In the genomic region with DNA sequence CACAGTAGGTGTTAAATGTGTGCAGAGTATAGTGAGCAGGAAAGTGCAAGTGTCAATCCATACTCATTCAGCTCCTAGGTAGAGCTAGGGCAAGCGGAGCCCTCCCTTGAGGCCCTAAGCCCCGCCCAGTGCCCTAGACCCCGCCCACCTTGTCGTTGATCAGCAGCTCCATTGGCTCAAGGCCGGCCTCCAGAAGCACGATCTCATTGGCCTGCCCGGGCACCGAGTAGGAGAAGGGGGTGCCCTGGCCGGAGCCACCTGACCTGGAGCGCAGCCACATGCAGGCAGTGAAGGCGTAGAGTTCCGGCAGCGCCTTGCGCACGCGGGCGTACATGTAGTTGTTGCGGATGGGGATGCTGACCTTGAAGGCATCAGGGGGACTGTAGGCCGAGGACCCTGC, we compare ENCODE assay signal across 10 mouse cellular contexts. TPM values are rescaled to one million over a fixed set of nuclear protein-coding genes. Genes with fewer than 3 reads are reported as not detected.
A peak's percentile ranks its signal among the peaks of the same experiment; 100 is the strongest.
DNase-seq lines count a peak whose midpoint lies in the region; ATAC-seq lines count a peak whose summit lies in the region.
"Had no signal": no experiment of that assay in that cellular context is flagged by ENCODE, and none has a peak within 500 bp of the region (broad histone marks: within the 10 kb centered on the region; RNA-seq: fewer than 3 reads in every experiment).

No protein-coding gene starts in this region.

- no peak overlapping the region for H3K27ac ChIP-seq in forebrain, embryonic 10.5 days
- no peak overlapping the region for H3K27ac ChIP-seq in forebrain, embryonic 15.5 days (replicated peaks)

- DNase-seq in forebrain, embryonic 10.5 days (ENCODE audit: extremely low spot score, low spot score) = peak; percentile 52
- DNase-seq in lung, postnatal 4 days = peak; percentile 27 to 36
- DNase-seq in lung, postnatal 14 days = no peak
- peak; percentile 60 for DNase-seq in embryo, embryonic 11 days
- peak; percentile 61 for DNase-seq in retina, embryonic 14.5 days (ENCODE audit: low spot score)
- no peak for DNase-seq in natural killer cell, adult 2 months (ENCODE audit: low spot score in 2 of 2)
- DNase-seq in spleen, adult 18-20 months = no peak
- DNase-seq: adrenal gland, postnatal 25 days had no signal

- H3K4me1 ChIP-seq in forebrain, embryonic 10.5 days = peaks cover 27% of the 10 kb centered on the region
- peaks cover 3% of the 10 kb centered on the region; the same call in 1 of the 2 replicates for H3K4me1 ChIP-seq in forebrain, embryonic 15.5 days

- no peaks in the 10 kb centered on the region for H3K36me3 ChIP-seq in forebrain, embryonic 10.5 days (replicated peaks)
- no peaks in the 10 kb centered on the region for H3K36me3 ChIP-seq in forebrain, embryonic 15.5 days

- no peak for ATAC-seq in forebrain, embryonic 15.5 days (replicated peaks)

- H3K4me2 ChIP-seq in forebrain, embryonic 15.5 days (replicated peaks) = no peak overlapping the region

- peak overlapping the region; percentile 36 for H3K4me3 ChIP-seq in forebrain, embryonic 10.5 days
- H3K4me3 ChIP-seq in forebrain, embryonic 15.5 days = no peak overlapping the region
- H3K4me3 ChIP-seq: erythroblast, embryonic 14.5 days had no signal

- H3K9ac ChIP-seq in forebrain, embryonic 15.5 days (replicated peaks) = no peak overlapping the region

- H3K27me3 ChIP-seq in forebrain, embryonic 10.5 days (ENCODE audit: poor library complexity, severe bottlenecking) = peaks cover 32% of the 10 kb centered on the region
- H3K27me3 ChIP-seq in forebrain, embryonic 15.5 days = no peaks in the 10 kb centered on the region

- WGBS in forebrain, embryonic 10.5 days = 20% methylated on average over 19 of the region's 19 CpGs
- 17% methylated on average over 19 of the region's 19 CpGs for WGBS in forebrain, embryonic 15.5 days

- no peaks in the 10 kb centered on the region for H3K9me3 ChIP-seq in forebrain, embryonic 10.5 days
- no peaks in the 10 kb centered on the region for H3K9me3 ChIP-seq in forebrain, embryonic 15.5 days

RNA-seq across cellular contexts. Expression of a gene that starts 12.1 kb away (rescaled TPM):
- 1.6 and 1.7 TPM in 2 replicates for polyA plus RNA-seq in forebrain, embryonic 10.5 days (2016; fragmentation: Nextera tagmentation; extraction: Ambion mirVana)
- polyA plus RNA-seq in forebrain, embryonic 15.5 days (2015; fragmentation: Nextera tagmentation; extraction: Ambion mirVana) = 19.4 and 19.5 TPM in 2 replicates
- polyA plus RNA-seq: erythroblast, embryonic 14.5 days had no signal

RNA-seq across cellular contexts. Expression of a gene that starts 14.8 kb away (rescaled TPM):
- polyA plus RNA-seq in forebrain, embryonic 10.5 days (2016; fragmentation: Nextera tagmentation; extraction: Ambion mirVana) = 63.3 and 70.8 TPM in 2 replicates
- 94.8 and 99.9 TPM in 2 replicates for polyA plus RNA-seq in forebrain, embryonic 15.5 days (2015; fragmentation: Nextera tagmentation; extraction: Ambion mirVana)

RNA-seq across cellular contexts. Expression of a gene that starts 41.6 kb away (rescaled TPM):
- polyA plus RNA-seq in forebrain, embryonic 10.5 days (2016; fragmentation: Nextera tagmentation; extraction: Ambion mirVana) = not detected in 2 replicates
- 0.46 TPM in 1 of 2 replicates, not detected in the other for polyA plus RNA-seq in forebrain, embryonic 15.5 days (2015; fragmentation: Nextera tagmentation; extraction: Ambion mirVana)
- polyA plus RNA-seq: erythroblast, embryonic 14.5 days had no signal

RNA-seq across cellular contexts. Expression of a gene that starts 42.0 kb away (rescaled TPM):
- 21.6 and 22.3 TPM in 2 replicates for polyA plus RNA-seq in forebrain, embryonic 10.5 days (2016; fragmentation: Nextera tagmentation; extraction: Ambion mirVana)
- polyA plus RNA-seq in forebrain, embryonic 15.5 days (2015; fragmentation: Nextera tagmentation; extraction: Ambion mirVana) = 50.1 and 52.7 TPM in 2 replicates

RNA-seq across cellular contexts. Expression of a gene that starts 50.1 kb away (rescaled TPM):
- 2.0 and 3.4 TPM in 2 replicates for polyA plus RNA-seq in forebrain, embryonic 10.5 days (2016; fragmentation: Nextera tagmentation; extraction: Ambion mirVana)
- polyA plus RNA-seq in forebrain, embryonic 15.5 days (2015; fragmentation: Nextera tagmentation; extraction: Ambion mirVana) = 10.5 and 11.6 TPM in 2 replicates

Comparison
In these comparisons a context has a peak if more than half of its experiments do, and no peak if none do; other contexts are left out.
1. DNase-seq: peak in forebrain, embryonic 10.5 days (single experiment), lung, postnatal 4 days (2 of 2), embryo, embryonic 11 days (single experiment) and retina, embryonic 14.5 days (single experiment); none in lung, postnatal 14 days (single experiment), natural killer cell, adult 2 months (0 of 2) and spleen, adult 18-20 months (0 of 2).